Mouse (Mus musculus): ENCODE measurements around the gene Itga7.

Itga7 gene

GRCm38 (mm10) chr10:128934997-128935787 is 1.6 kb downstream of the Itga7 start:
- no peak for ATAC-seq (ENCODE audit: low TSS enrichment)

GRCm38 (mm10) chr10:128935826-128936440 is 2.3 kb downstream of the Itga7 start:
- no peak for ATAC-seq (ENCODE audit: low TSS enrichment)

- no peak for ATAC-seq (ENCODE audit: low TSS enrichment)
Measured at GRCm38 (mm10) chr10:128937756-128938390, 4.3 kb downstream of the Itga7 start.

DNA sequence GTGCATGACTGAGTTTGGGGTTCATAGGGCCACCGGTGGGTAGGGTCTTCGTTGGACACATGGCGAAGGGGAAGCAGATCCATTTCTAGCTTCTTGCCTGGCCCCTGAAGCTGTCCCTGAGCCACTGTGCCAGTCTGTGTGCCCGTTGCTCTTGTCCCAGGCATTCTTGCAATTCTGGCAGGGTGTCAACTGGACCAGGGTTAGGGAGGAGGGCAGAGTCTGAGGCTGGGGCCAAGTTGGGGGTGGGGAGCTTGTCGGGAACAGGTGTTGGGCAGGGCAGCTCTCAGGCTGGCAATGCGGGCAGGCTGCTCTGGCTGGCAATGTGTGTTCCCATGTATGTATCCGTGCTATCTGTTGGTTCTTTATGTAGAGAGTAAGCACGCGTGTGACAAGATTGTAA is 4.8 kb downstream of the Itga7 start:
- no peak for ATAC-seq (ENCODE audit: low TSS enrichment)

DNA sequence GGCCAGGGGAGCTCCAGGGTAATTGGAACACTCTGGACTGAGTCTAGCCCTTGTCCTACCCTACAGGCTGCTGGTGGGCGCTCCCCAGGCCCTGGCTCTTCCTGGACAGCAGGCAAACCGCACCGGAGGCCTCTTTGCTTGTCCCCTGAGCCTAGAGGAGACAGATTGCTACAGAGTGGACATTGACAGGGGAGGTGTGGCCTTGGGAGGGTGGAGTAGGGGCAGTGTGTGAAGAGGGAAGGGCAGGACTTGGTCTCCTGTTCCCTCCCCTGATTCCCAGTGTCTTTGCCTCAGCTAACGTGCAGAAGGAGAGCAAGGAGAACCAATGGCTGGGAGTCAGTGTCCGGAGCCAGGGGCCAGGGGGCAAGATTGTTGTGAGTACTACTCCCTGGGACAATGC is 5.4 kb downstream of the Itga7 start:
- no peak for ATAC-seq (ENCODE audit: low TSS enrichment)

DNA sequence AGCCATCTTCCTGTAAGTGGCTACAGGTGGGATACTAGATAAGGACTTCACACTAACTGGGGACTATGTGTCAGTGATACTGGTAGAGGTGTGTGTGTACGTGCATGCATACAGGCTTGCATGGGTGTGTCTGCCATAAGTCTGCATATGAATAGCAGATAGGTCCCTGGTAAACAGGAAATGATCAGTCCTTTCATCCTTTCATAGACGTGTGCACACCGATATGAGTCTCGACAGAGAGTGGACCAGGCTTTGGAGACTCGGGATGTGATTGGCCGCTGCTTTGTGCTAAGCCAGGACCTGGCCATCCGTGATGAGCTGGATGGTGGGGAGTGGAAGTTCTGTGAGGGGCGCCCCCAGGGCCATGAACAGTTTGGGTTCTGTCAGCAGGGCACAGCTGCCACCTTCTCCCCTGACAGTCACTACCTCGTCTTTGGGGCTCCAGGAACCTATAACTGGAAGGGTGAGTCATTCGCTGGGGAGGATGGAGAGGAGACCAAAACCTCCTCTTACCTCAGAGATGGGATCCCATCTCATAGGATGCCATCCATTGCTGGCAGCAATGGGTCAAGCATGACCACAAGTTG is 7.0 kb downstream of the Itga7 start:
- ATAC-seq (ENCODE audit: low TSS enrichment) = no peak

GRCm38 (mm10) chr10:128945675-128946074 is 12.1 kb downstream of the Itga7 start:
- ATAC-seq (ENCODE audit: low TSS enrichment) = no peak

DNA sequence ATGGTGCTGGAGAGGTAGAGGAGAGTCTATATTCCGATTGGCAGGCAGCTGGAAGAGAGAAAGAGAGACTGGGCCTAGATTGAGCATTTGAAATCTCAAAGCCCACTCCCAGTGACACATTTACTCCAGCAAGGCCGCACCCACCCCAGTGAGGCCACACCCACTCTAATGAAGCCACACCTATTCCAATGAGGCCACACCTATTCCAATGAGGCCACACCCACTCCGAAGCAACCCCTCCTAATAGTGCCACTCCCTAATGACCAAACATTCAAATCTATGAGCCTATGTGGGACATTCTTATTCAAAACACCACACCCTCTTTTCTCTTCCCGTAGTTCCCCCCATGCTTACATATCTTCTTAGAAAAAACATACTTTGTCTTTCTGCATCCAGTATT is 13.9 kb downstream of the Itga7 start:
- ATAC-seq (ENCODE audit: low TSS enrichment) = no peak

- ATAC-seq (ENCODE audit: low TSS enrichment) = peak; percentile 72
Measured at GRCm38 (mm10) chr10:128950208-128950887, 16.7 kb downstream of the Itga7 start.

GRCm38 (mm10) chr10:128958340-128958739 is 24.7 kb downstream of the Itga7 start:
- no peak for ATAC-seq (ENCODE audit: low TSS enrichment)

DNA sequence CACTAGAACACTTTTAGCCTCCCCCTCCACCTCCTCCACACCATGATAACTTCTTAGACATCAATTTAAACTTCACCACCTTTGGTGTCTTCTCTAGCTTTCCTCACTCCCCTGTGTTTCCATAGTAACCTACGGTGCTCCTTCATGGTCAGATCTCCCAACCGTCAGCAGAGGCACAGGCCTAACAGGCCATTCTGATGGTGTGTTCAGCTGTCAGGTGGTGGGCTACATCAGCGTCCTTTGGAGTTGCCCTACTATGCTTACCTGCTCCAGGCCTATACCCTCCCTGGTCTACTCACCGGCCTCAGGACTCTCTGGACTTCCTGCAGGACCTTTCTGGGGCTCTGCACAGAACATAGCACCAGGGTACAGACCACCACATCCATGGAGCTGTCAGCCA is 26.5 kb downstream of the Itga7 start:
- no peak for ATAC-seq (ENCODE audit: low TSS enrichment)

DNA sequence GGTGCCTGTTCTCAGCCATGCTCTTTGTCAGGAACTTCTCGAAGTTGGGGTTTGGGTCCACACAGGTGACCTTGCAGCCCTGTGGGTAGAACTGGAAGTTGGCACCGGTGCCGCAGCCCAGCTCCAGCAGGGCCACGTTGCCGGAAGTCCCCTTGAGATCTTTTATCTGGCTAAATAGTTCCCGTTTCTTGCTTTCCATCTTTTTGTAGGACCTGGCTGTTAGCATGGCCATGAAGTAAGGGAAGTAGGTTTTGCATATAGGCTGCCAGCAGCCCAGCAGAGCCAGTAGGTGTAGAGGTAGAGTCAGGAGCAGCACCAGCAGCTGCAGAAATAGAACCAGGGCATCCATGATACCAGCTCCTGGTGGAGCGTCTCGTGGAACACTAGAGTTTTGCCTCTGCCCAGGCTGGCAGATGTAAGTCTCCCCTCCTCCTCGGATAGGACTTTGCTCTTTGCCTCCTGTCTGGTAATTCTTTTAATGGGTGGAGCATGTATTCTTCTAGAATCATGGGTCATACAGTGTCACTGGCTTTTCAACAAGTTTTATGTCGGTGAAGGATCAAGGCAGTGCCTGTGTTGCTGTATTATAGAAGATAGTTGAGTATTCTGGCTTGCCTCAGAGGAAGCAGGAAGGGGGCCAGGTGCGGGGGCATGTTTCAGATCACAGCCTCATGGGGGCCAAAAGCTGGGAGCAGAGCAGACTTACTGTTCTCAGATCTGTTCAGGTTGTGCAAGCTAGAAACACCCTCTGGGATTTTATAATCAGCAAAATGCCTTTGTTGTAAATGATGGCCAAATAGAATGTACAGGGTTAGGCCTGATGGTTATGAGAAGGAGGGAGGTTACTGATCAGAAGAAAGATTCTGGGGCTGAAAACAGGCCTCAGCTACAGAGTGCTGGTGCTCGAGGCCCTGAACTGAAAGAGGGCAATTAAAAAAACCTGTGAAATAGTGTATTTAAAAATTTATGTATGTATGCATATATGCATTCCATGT is 27.3 kb downstream of the Itga7 start, which contains the start of gene Mettl7b:
TSS of gene Mettl7b (minus strand) at position 399 of the 995 bp plus-strand sequence.
- peak; percentile 67 for ATAC-seq (ENCODE audit: low TSS enrichment)

- ATAC-seq (ENCODE audit: low TSS enrichment) = no peak
Measured at GRCm38 (mm10) chr10:128964961-128965360, 31.3 kb downstream of the Itga7 start.

- no peak for ATAC-seq (ENCODE audit: low TSS enrichment)
Measured at GRCm38 (mm10) chr10:128965871-128966270, 32.3 kb downstream of the Itga7 start.

GRCm38 (mm10) chr10:128968341-128968749 is 34.7 kb downstream of the Itga7 start:
- ATAC-seq (ENCODE audit: low TSS enrichment) = no peak

DNA sequence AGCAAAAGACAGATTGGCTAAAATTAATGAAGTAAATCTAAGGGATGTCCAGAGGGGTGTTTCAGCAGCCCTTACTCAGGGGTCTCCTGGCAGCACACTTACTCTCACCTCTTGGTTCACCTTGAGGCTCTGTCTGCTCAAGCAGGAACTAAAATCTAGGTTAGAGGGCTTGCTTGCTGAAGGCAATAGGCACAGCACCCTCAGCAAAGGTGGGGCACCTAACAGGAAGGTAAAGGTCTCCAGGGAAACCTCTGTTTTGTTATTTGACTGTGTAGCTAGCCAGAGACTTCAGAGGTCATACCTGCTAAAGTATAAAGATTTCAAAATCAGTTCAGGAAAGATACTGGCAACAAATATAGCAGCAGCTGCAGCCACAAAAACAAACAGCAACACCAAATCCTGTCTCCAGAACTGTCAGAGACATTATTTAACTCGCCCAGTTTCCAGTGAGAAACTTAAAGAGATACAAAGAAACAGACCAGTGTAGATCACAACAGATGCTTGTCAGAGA is 37.2 kb downstream of the Itga7 start:
- ATAC-seq (ENCODE audit: low TSS enrichment) = no peak

- no peak for ATAC-seq (ENCODE audit: low TSS enrichment)
Measured at GRCm38 (mm10) chr10:128972841-128973240, 39.2 kb downstream of the Itga7 start.

DNA sequence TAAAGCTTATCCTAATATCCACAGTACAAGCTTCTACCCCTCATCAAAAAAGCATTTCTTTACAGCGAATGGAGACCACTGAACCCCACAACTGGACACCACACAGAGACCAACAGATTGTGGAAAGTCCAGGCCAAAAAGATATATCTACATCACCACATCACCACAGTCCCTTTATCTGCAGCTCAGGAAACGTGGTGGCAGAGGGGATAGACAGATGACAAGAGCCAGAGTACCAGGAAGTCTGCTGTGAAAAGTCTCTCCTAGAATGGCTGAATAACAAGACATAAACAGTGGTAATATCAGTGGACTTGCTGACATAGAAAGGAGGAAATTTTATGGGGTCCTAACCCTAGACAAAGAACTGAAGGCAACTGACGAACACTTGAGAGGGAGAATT is 42.8 kb downstream of the Itga7 start:
- no peak for ATAC-seq (ENCODE audit: low TSS enrichment)

DNA sequence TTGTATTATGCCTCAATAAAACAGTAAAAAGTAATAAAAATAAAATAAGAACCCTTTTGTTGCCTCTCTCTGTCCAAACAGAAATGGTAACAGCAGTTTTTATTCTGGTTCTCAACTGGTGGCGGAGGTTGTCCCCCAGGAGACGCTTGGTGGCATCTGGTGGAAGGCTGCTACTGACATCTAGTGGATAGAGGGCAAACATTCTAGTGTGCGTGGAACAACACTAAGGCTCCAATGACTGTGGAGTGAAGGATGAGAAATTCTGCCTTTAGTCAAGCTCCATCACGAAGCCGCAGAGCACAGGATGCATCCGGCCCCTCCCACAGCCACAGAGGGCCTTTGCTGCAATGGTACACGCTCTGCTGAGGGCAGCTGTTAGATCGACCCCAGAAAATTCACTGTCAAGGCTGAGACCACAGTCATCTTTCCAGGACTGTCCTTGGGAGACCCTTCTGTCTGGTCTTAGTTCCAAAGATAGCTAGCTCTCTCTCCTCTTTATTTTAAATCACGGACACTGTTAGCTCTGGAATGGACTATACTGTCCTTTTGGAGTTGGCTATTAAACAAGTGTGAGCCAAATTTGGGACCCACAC is 44.0 kb downstream of the Itga7 start:
- ATAC-seq (ENCODE audit: low TSS enrichment) = peak; percentile 100

Data from frontal cortex, adult (tissue).